Mouse (Mus musculus) olfactory bulb, adult 2 months (tissue): ENCODE measurements at regions not wholly inside any gene's neighbourhood (a gene's known extent, or its start where the extent isn't known, plus 50 kb on each side); places are given as distances from the start of the nearest gene placed in this dataset.

Source experiments
- H3K27ac ChIP-seq: fragments of 200-500 bp; 2 replicates; pipeline ENCODE4 v1.5.1; 2012; ENCODE audit warnings: low read depth, low read length; ENCODE audit not compliant: insufficient read depth
- H3K4me1 ChIP-seq: fragments of 200-500 bp; 2 replicates; pipeline ENCODE4 v1.6.1; 2012; ENCODE audit warnings: low read length; ENCODE audit not compliant: control insufficient read depth, insufficient read depth
- H3K4me3 ChIP-seq: fragments of 200-500 bp; 2 replicates; pipeline ENCODE4 v1.5.1; 2012; ENCODE audit warnings: mild to moderate bottlenecking, low read depth, low read length, moderate library complexity; ENCODE audit not compliant: insufficient read depth
- CTCF ChIP-seq: fragments of 200-500 bp; IDR thresholded peaks from 2 replicates; pipeline ENCODE4 v1.5.1; 2012; ENCODE audit warnings: low read depth, mild to moderate bottlenecking, low read length, moderate library complexity; ENCODE audit not compliant: insufficient read depth
- POLR2A ChIP-seq: fragments of 200-500 bp; IDR thresholded peaks from 2 replicates; pipeline ENCODE4 v1.6.1; 2012; ENCODE audit warnings: mild to moderate bottlenecking, low read depth, low read length, moderate library complexity; ENCODE audit not compliant: insufficient read depth
- WGBS: fragments of 180-500 bp; shearing (Covaris S2); methylation state at CpG from one replicate; pipeline ENCODE4 v1.1.7; 2018; 5-methylcytosine and 5-hydroxymethylcytosine counted together

DNA sequence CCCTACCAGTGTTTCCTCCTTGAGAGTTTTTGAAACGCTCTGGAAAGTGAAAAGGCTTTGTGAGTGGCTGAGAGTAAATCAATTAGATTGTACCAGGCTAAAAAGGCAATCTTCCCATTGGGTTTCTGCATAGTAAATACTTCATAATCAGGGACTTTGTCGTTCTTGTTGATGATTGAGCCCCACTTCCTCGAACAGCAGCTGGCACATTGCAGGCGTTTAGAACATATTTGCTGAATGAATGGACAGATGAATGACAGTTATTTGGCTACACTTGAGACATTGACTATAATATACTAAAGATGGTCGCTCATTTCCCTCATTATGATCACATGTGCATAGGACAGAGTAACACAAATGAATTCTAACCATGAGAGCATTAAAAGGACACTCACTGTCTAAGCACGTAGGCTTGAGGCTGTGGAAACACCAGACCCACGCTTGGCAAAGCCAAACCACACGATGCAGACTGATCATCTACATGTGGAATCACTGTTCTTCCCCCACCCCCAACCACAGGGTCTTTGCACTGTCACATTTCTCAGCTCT lies 90.7 kb upstream of the Tyw5 start:
- TF ChIP-seq POLR2A = no peak
- TF ChIP-seq CTCF = no peak
- Histone ChIP-seq H3K4me1 (no peaks in the 10 kb centered on the region), H3K27ac (no peak overlapping the region), H3K4me3 (no peak overlapping the region)
- WGBS = 44% methylated on average over 8 of the region's 8 CpGs

DNA sequence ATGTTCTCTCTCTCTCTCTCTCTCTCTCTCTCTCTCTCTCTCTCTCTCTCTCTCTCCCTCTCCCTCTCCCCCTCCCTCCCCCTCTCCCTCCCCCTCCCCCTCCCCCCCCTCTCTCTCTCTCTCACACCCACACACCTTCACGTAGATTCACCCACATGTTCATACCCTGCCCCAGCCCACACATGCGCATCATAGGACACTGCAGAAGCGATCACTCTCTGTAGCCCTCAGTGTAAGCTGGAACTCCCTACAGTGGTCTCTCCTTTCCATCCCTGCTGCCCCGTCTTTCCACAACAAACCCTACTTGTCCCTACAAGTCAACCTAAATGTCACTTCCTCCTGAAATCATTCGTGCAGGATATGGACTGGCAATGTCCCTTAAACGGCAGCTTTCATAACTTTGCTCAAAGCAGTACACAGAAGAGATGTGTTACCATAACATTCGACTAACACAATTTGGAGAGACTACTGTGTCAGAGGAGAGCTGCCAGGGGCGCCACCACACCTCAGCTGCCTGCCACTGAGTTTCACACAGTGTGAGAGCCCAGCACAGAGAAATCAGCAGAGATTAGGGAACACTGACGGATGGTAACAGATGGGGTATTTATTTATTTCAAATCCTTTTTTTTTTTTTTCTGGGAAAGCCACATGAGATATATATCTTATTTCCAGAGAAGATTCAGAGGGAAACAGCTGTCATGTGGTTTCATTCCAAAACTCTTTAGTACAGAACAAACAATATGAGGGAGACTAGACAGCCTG lies 103.6 kb upstream of the Tyw5 start:
- Histone ChIP-seq H3K4me1 (no peaks in the 10 kb centered on the region), H3K27ac (no peak overlapping the region), H3K4me3 (no peak overlapping the region)
- 80% methylated on average over 9 of the region's 9 CpGs for WGBS
- TF ChIP-seq CTCF (no peak), POLR2A (no peak)

- no peak for TF ChIP-seq POLR2A
- TF ChIP-seq CTCF = no peak
- Histone ChIP-seq H3K4me3 (no peak overlapping the region), H3K4me1 (no peaks in the 10 kb centered on the region), H3K27ac (no peak overlapping the region)
- 96% methylated on average over 2 of the region's 2 CpGs for WGBS
Observed at GRCm38 (mm10) chr1:57511902-57512301, 105.0 kb upstream of the Tyw5 start.

DNA sequence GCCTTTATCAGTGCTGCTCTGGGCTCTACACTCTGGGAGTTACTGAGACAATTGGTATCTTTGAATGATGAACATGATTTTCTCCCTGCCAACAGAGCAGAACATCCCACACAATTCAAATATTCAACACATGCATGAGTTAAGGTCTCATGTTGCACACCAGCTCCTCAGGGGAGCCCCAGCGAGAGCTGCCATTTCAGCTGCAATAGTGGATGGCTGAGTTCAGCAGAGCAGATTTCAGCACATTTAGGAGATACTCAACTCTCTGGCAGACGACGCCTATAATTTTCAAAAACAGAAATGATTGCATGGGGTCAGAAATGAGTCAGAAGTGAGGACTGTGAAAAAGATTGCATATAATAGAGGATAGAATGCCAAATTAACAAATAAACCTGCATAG lies 105.6 kb upstream of the Tyw5 start:
- TF ChIP-seq CTCF (no peak), POLR2A (no peak)
- Histone ChIP-seq H3K4me1 (no peaks in the 10 kb centered on the region), H3K27ac (no peak overlapping the region), H3K4me3 (no peak overlapping the region)
- 83% methylated on average over 3 of the region's 3 CpGs for WGBS

DNA sequence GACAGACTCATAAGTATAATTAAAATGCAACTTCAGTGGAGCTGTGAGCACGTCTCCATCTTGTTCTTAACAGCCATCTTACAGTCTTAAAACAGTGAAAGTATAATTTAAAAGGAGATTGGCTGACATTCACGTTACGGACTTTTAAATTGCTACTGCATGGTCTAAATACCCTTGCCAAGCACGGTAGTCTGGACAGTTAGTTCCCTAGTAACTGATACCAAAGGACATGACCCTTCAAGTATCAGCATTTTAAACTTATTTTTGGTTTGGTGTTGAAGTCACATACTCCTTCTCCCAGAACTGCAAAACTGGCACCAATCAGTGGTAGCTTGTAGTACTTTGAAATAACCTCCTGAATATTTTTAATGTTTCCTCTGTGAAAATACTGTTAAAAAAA lies 119.1 kb upstream of the Tyw5 start:
- 75% methylated on average over 4 of the region's 4 CpGs for WGBS
- Histone ChIP-seq H3K27ac (no peak overlapping the region), H3K4me1 (no peaks in the 10 kb centered on the region), H3K4me3 (no peak overlapping the region)
- no peak for TF ChIP-seq CTCF
- TF ChIP-seq POLR2A = no peak

DNA sequence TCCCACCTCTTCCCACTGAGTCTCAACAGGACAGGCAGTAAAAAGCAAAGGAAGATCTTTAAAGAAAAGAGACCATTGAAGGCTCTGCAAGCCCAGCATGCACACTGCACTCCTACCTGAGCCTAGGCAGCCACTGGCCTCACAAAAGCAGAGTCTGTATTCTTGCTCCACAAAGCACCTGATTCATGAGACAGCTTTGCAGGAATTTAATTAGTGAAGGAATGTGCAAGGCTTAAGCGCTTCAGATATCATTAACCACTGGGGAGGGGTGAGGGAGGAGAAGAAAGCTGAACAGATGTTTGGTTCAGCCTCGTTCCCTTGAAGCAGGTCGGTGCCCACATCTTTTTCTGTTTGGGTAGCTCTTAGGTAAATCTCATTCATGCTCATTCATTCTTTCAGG lies 121.8 kb upstream of the Tyw5 start:
- WGBS = 22% methylated on average over 3 of the region's 3 CpGs
- Histone ChIP-seq H3K27ac (no peak overlapping the region), H3K4me1 (no peaks in the 10 kb centered on the region), H3K4me3 (no peak overlapping the region)
- TF ChIP-seq POLR2A = no peak
- no peak for TF ChIP-seq CTCF

DNA sequence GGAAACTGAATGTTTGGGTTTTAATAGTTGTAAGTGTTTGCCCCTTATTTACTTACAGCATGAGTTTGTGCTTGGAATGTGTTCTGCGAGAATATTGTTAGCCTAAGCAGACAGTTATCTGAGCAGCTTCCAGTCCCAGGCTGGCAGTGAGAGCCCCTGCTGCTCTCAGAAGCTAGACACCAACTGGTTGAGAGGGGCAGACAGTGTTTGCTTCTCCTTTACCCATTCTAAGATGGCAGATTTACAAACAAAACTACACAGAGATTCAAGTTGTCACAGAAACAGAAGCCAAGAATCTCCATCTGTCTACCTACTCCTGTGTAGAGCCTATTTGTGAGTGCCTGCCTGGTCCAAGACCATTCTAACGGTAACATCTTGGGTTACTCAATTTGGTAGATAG lies 122.4 kb upstream of the Tyw5 start:
- no peak overlapping the region for H3K27ac ChIP-seq
- H3K4me1 ChIP-seq = no peaks in the 10 kb centered on the region
- TF ChIP-seq CTCF = no peak
- no peak for TF ChIP-seq POLR2A
- no peak overlapping the region for H3K4me3 ChIP-seq
- WGBS = 66% methylated on average over 2 of the region's 2 CpGs

- no peak overlapping the region for H3K27ac ChIP-seq
- WGBS = 63% methylated on average over 5 of the region's 5 CpGs
- no peaks in the 10 kb centered on the region for H3K4me1 ChIP-seq
- TF ChIP-seq POLR2A (no peak), CTCF (no peak)
- no peak overlapping the region for H3K4me3 ChIP-seq
Observed at GRCm38 (mm10) chr1:57537369-57537768, 130.5 kb upstream of the Tyw5 start.

- Histone ChIP-seq H3K27ac (no peak overlapping the region), H3K4me3 (no peak overlapping the region), H3K4me1 (no peaks in the 10 kb centered on the region)
- TF ChIP-seq CTCF (no peak), POLR2A (no peak)
- 87% methylated on average over 3 of the region's 3 CpGs for WGBS
Observed at GRCm38 (mm10) chr1:57544684-57545083, 137.8 kb upstream of the Tyw5 start.
